Mouse (Mus musculus) midbrain, embryonic 14.5 days (tissue): ENCODE results near the gene Tmem88. TPM values are rescaled to one million over a fixed set of nuclear protein-coding genes. Genes with fewer than 3 reads are reported as not detected.

Source experiments
- ATAC-seq: fragments of 200-750 bp; cut with Nextera tagmentation; 2 replicates; pipeline ENCODE4 v1.8.0; 2017; ENCODE audit warnings: moderate number of reproducible peaks, moderate library complexity; ENCODE audit not compliant: low FRiP score, low TSS enrichment
- DNase-seq: peaks from one replicate; pipeline ENCODE4 v3.0.0-alpha.2; 2015
- H3K27ac ChIP-seq: fragments of 300-500 bp; sonication (generic); replicated peaks from 2 replicates; pipeline ENCODE4 v1.5.1; 2014; ENCODE audit warnings: mild to moderate bottlenecking, low read depth, low read length, moderate library complexity
- H3K27me3 ChIP-seq: fragments of 300-500 bp; sonication (generic); 2 replicates; pipeline ENCODE4 v1.6.1; 2014; ENCODE audit warnings: low read length, control low read depth, mixed read lengths; ENCODE audit not compliant: control insufficient read depth, insufficient read depth
- H3K36me3 ChIP-seq: fragments of 300-500 bp; sonication (generic); 2 replicates; pipeline ENCODE4 v1.6.1; 2014; ENCODE audit warnings: low read length, control low read depth; ENCODE audit not compliant: control insufficient read depth, insufficient read depth
- H3K4me1 ChIP-seq: fragments of 300-500 bp; sonication (generic); 2 replicates; pipeline ENCODE4 v1.6.1; 2014; ENCODE audit warnings: mild to moderate bottlenecking, antibody characterized with exemption, low read length, control low read depth; ENCODE audit not compliant: control insufficient read depth, insufficient read depth
- H3K4me2 ChIP-seq: fragments of 300-500 bp; sonication (generic); 2 replicates; pipeline ENCODE4 v1.6.1; 2014; ENCODE audit warnings: mild to moderate bottlenecking, low read length, moderate library complexity
- H3K4me3 ChIP-seq: fragments of 300-500 bp; sonication (generic); replicated peaks from 2 replicates; pipeline ENCODE4 v1.5.1; 2014; ENCODE audit warnings: low read depth, low read length
- H3K9ac ChIP-seq: fragments of 300-500 bp; sonication (generic); replicated peaks from 2 replicates; pipeline ENCODE4 v1.6.1; 2014; ENCODE audit warnings: mild to moderate bottlenecking, low read length, moderate library complexity
- H3K9me3 ChIP-seq: fragments of 300-500 bp; sonication (generic); 2 replicates; pipeline ENCODE4 v1.6.1; 2016; ENCODE audit warnings: low read length, control low read depth, mixed read lengths; ENCODE audit not compliant: control insufficient read depth
- WGBS: fragments of 180-500 bp; shearing (Covaris S2); extraction: QIAGEN DNeasy Blood & Tissue Kit; methylation state at CpG from one replicate; pipeline ENCODE4 v1.1.7; 2014; 5-methylcytosine and 5-hydroxymethylcytosine counted together
- polyA plus RNA-seq: library from polyadenylated mRNA; unstranded; fragments of >200 nt; fragmentation: Nextera tagmentation; extraction: Ambion mirVana; gene quantifications from 2 replicates; pipeline ENCODE4 v1.2.1, GENCODE M21; 2014

The Tmem88 gene
- polyA plus RNA-seq, 1 experiment from 2014 or later: 4.9 TPM

- DNase-seq (no peak), ATAC-seq (no peak)
- Histone ChIP-seq H3K4me2 (no peak overlapping the region), H3K9ac (no peak overlapping the region), H3K36me3 (peaks cover 91% of the 10 kb centered on the region), H3K4me3 (no peak overlapping the region), H3K27me3 (no peaks in the 10 kb centered on the region), H3K27ac (no peak overlapping the region), H3K4me1 (0 out of 2 replicates have a peak, but pooled peaks cover 7% of the 10 kb centered on the region), H3K9me3 (no peaks in the 10 kb centered on the region)
- WGBS: 85% methylated on average over 12 of the region's 12 CpGs
Measured at GRCm38 (mm10) chr11:69401987-69402386, 4.0 kb upstream of the Tmem88 start.

GRCm38 (mm10) chr11:69401210-69401637, 3.2 kb upstream of the Tmem88 start:
- H3K4me3 ChIP-seq: no peak overlapping the region
- ATAC-seq (peak; percentile 74), DNase-seq (peak; percentile 95)
- H3K9ac ChIP-seq: no peak overlapping the region
- H3K9me3 ChIP-seq: no peaks in the 10 kb centered on the region
- H3K27ac ChIP-seq: no peak overlapping the region
- no peak overlapping the region for H3K4me2 ChIP-seq
- whole genome bisulfite sequencing: 15% methylated on average over 22 of the region's 22 CpGs
- H3K4me1 ChIP-seq: 0 out of 2 replicates have a peak, but pooled peaks cover 12% of the 10 kb centered on the region
- H3K27me3 ChIP-seq: no peaks in the 10 kb centered on the region
- peaks cover 83% of the 10 kb centered on the region for H3K36me3 ChIP-seq

DNA sequence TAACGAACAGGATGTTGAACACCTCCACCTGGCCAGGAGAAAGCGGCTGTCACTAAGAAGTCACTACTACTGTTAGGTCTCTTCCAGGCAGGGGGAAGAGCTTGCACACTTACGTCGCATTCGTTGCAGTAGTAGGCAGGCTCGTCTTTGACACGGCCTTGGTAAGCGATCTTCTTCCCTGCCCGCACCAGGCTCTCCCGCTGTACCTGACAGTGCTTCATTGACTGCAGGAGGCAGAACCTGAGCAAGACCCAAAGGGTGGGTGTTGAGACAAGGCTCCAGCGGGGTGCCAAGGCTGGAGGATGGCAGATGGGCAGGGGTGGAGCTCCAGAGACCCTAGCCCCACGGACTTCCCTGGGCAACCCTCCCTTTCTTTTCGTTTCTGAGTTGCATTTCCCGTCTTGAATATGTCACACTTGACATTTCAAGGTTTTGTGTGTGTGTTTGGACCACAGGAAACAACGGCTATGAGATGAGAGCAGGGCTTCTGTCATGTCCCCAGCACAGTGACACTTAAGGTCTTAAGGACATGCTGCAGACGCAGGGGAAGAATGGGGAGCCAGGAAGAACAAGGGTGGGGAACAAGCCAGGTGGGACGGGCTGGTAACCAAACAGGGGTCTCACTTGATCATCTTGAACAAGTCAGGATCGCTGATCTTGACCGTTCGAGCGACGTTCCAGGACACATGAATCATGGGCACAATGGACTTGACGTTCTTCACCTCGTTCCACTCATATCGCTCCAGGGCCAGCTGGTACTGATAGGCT, 2.2 kb upstream of the Tmem88 start:
- H3K4me3 ChIP-seq: no peak overlapping the region
- H3K27ac ChIP-seq: no peak overlapping the region
- ATAC-seq (no peak), DNase-seq (no peak)
- 0 out of 2 replicates have a peak, but pooled peaks cover 12% of the 10 kb centered on the region for H3K4me1 ChIP-seq
- no peak overlapping the region for H3K4me2 ChIP-seq
- no peak overlapping the region; the same call in 1 of the 2 replicates for H3K9ac ChIP-seq
- H3K36me3 ChIP-seq: peaks cover 74% of the 10 kb centered on the region
- no peaks in the 10 kb centered on the region for H3K27me3 ChIP-seq
- WGBS: 77% methylated on average over 25 of the region's 25 CpGs
- H3K9me3 ChIP-seq: no peaks in the 10 kb centered on the region

- DNase-seq: peak; percentile 56
- Histone ChIP-seq H3K27ac (no peak overlapping the region), H3K4me1 (peaks cover 14% of the 10 kb centered on the region; the same call in 1 of the 2 replicates), H3K4me2 (no peak overlapping the region), H3K9ac (no peak overlapping the region; the same call in 1 of the 2 replicates), H3K4me3 (no peak overlapping the region), H3K36me3 (peaks cover 66% of the 10 kb centered on the region), H3K27me3 (no peaks in the 10 kb centered on the region), H3K9me3 (no peaks in the 10 kb centered on the region)
- 16% methylated on average over 65 of the region's 66 CpGs for WGBS
- no peak for ATAC-seq
Measured at GRCm38 (mm10) chr11:69399201-69400082, 1.4 kb upstream of the Tmem88 start.

- no peak overlapping the region for H3K27ac ChIP-seq
- no peaks in the 10 kb centered on the region for H3K27me3 ChIP-seq
- no peak for DNase-seq
- H3K9me3 ChIP-seq: no peaks in the 10 kb centered on the region
- H3K4me2 ChIP-seq: 0 out of 2 replicates have a peak overlapping the region, but pooled peaks have one; percentile 10
- H3K9ac ChIP-seq: no peak overlapping the region
- 18% methylated on average over 21 of the region's 21 CpGs for WGBS
- H3K36me3 ChIP-seq: peaks cover 58% of the 10 kb centered on the region
- H3K4me1 ChIP-seq: peaks cover 17% of the 10 kb centered on the region; the same call in 1 of the 2 replicates
- H3K4me3 ChIP-seq: no peak overlapping the region; the same call in 1 of the 2 replicates
- ATAC-seq: no peak
Measured at GRCm38 (mm10) chr11:69398486-69399200, 609 bp upstream of the Tmem88 start.

- 0 out of 2 replicates have a peak overlapping the region, but pooled peaks have one; percentile 52 for H3K27ac ChIP-seq
Measured at GRCm38 (mm10) chr11:69397581-69398057, 415 bp downstream of the Tmem88 start.

DNA sequence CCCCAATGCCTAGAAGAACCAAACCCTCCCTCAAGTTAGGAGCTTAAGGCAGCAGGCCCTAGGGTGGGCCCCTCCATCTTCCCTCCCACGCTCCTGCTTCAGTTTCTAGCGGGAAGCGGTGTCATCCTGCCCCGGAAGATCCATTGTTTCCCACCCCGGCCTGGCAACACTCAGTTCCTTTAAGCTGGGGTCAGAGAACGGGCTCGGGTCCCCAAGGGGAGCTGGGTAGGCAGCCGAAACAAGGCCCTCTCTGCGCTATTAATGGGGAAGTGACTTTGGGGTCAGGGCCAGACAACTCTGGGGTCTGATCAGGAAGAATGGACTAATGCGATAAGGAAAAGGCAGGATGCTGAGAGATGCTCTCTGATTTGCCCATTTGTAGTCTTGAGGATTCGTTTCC, 1.3 kb downstream of the Tmem88 start:
- Histone ChIP-seq H3K9ac (peak overlapping the region; percentile 73; the same call in 1 of the 2 replicates), H3K36me3 (peaks cover 43% of the 10 kb centered on the region), H3K4me2 (peak overlapping the region; percentile 84), H3K27ac (0 out of 2 replicates have a peak overlapping the region, but pooled peaks have one; percentile 96), H3K4me1 (peaks cover 17% of the 10 kb centered on the region; the same call in 1 of the 2 replicates), H3K9me3 (no peaks in the 10 kb centered on the region), H3K27me3 (no peaks in the 10 kb centered on the region), H3K4me3 (no peak overlapping the region)
- ATAC-seq: no peak
- no peak for DNase-seq
- 20% methylated on average over 11 of the region's 11 CpGs for WGBS

More at GRCm38 (mm10) chr11:69397581-69398057, 415 bp downstream of the Tmem88 start:
- Histone ChIP-seq H3K9ac (no peak overlapping the region; the same call in 1 of the 2 replicates), H3K36me3 (peaks cover 47% of the 10 kb centered on the region), H3K4me1 (peaks cover 17% of the 10 kb centered on the region; the same call in 1 of the 2 replicates), H3K4me2 (peak overlapping the region; percentile 32), H3K4me3 (0 out of 2 replicates have a peak overlapping the region, but pooled peaks have one; percentile 5), H3K27me3 (no peaks in the 10 kb centered on the region), H3K9me3 (no peaks in the 10 kb centered on the region)
- DNase-seq (no peak), ATAC-seq (no peak)
- 11% methylated on average over 24 of the region's 24 CpGs for WGBS
